Mouse (Mus musculus): ENCODE measurements around the gene Sept14.

Gene Sept14

GRCm38 (mm10) chr5:129667851-129668250, 40.5 kb downstream of the Sept14 start:
- no peak for DNase-seq

GRCm38 (mm10) chr5:129666271-129666909, 41.9 kb downstream of the Sept14 start:
- DNase-seq, result no peak

- no peak for DNase-seq
Measured at GRCm38 (mm10) chr5:129664090-129664489, 44.2 kb downstream of the Sept14 start.

DNA sequence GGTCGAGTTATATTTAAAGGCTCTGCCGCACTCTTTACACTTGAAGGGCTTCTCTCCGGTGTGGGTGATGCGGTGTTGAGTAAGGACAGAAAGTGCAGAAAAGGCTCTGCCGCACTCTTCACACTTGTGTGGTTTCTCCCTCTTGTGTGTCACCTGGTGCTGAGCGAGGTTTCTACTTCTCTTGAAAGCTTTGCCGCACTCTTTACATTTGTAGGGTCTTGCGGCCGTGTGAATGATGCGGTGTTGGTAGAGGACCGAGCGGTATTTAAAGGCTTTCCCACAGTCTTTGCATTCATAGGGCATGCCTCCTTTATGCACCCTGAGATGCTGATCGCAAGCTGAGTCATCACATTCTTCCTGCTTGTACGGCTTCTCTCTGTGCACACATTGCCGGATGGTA, 50.4 kb downstream of the Sept14 start:
- no peak for DNase-seq

- DNase-seq, result no peak
Measured at GRCm38 (mm10) chr5:129657016-129657415, 51.3 kb downstream of the Sept14 start.

GRCm38 (mm10) chr5:129650858-129651257, 57.5 kb downstream of the Sept14 start:
- no peak for DNase-seq

Measured in cerebellum, adult 8-10 months (tissue).